Mouse (Mus musculus): ENCODE results near the gene Clasp2. TPM values are rescaled to one million over a fixed set of nuclear protein-coding genes. Genes with fewer than 3 reads are reported as not detected.

Gene Clasp2
- polyA plus RNA-seq, 1 experiment = 50.5 TPM

DNA sequence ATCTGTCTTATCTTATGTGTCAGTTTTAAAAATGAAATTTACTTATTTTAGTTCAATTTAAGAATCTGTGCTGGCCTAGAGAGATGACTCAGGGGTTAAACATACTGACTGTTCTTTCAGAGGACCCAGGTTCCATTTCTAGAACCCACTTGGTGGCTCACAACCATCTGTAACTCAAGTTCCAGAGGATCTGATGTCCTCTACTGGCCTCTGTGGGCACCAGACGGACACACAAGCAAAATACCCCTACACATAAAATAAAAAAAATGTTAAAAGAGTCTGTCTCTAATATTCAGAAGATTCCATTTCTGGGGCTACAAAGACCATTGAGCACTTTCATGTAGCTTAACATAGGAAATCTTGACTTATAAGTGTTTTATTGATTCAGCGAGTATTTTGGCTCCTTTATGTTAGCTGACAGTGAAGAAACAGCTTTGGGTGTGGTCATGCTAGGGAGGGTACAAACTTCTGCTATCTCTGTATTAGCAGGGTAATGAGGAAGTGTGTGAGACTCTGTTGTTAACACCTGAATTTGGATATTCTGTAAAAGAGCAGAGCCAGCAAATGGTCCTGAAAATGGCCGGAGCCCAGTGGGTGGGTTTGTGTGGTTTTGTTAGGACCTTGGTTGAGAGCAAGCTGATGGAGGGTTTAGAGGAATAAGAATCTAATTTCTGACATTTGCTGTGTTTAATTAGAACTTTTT is 200.0 kb downstream of the Clasp2 start:
- TF ChIP-seq CTCF (IDR thresholded peaks at IDR 0.05; ENCODE audit: low read depth, low read length) = no peak
- TF ChIP-seq POLR2A (IDR thresholded peaks at IDR 0.05; ENCODE audit: borderline replicate concordance, low read depth, low read length) = no peak
- H3K27ac ChIP-seq (ENCODE audit: insufficient read depth, low read depth, low read length) = no peak overlapping the region
- H3K4me3 ChIP-seq (ENCODE audit: insufficient read depth, low read length) = no peak overlapping the region
- peaks cover 13% of the 10 kb centered on the region for H3K4me1 ChIP-seq (ENCODE audit: control insufficient read depth, insufficient read depth, low read length)

DNA sequence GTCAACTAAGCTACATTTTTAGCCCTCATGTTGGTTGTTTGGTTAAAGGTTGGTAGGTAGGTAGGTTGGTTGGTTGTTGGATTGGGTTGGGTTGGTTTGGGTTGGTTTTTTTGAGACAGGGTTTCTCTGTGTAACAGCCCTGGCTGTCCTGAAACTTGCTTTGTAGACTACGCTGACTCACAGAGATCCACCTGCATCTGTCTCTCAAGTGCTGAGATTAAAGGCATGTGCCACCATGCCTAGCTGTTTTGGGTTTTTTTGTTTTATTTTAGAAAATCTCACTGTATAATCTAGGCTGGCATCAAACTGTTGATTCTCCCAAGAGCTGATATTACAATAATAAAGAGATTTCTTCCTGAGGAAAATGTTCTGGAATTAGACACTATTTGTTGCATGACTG is 202.1 kb downstream of the Clasp2 start:
- peaks cover 12% of the 10 kb centered on the region for H3K4me1 ChIP-seq (ENCODE audit: control insufficient read depth, insufficient read depth, low read length)

DNA sequence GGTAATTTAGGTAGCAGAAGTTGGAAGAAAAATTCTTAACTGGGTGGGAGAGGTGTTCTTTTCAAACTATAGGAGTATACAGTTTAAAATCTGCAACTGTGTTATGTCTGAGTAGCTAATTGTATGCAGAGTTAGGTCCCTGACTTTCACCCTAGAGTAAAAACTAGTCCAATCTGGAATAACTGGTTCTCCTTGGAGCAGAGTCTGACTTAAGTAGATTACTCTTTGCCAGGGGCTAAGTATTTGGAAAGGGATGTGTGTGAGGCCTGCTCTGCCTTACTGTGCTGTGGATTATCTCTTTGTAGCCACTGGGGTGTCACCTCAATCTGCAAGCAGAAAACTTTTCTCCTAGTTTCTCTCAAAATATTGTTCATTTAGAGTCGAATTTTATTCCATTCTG is 205.9 kb downstream of the Clasp2 start:
- no peaks in the 10 kb centered on the region for H3K4me1 ChIP-seq (ENCODE audit: control insufficient read depth, insufficient read depth, low read length)
- TF ChIP-seq POLR2A (IDR thresholded peaks at IDR 0.05; ENCODE audit: borderline replicate concordance, low read depth, low read length) (no peak), CTCF (IDR thresholded peaks at IDR 0.05; ENCODE audit: low read depth, low read length) (no peak)
- no peak overlapping the region for H3K4me3 ChIP-seq (ENCODE audit: insufficient read depth, low read length)
- no peak overlapping the region for H3K27ac ChIP-seq (ENCODE audit: insufficient read depth, low read depth, low read length)

More for the DNA sequence above, 202.1 kb downstream of the Clasp2 start:
- H3K4me3 ChIP-seq (ENCODE audit: insufficient read depth, low read length) = no peak overlapping the region
- H3K27ac ChIP-seq (ENCODE audit: insufficient read depth, low read depth, low read length) = no peak overlapping the region
- TF ChIP-seq CTCF (IDR thresholded peaks at IDR 0.05; ENCODE audit: low read depth, low read length) (no peak), POLR2A (IDR thresholded peaks at IDR 0.05; ENCODE audit: borderline replicate concordance, low read depth, low read length) (no peak)

DNA sequence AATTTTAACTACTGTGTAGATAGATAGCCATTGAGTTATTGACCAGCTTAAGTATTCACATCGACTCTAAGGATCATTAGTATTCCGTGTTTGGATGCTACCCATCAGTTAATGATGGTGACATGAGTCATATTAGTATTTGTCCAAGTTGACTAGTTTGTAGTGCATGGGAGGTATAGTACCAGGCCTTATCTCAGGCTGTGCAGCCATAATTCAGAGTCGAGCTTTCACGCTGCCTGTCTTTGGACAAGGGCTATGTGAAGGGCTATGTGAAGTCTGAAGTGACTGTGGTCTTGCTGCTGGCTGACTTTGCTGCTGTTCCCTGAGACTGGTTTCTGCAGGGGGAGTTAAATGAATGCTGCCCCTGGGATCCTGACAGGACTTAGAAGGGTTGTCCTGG is 216.5 kb downstream of the Clasp2 start:
- Histone ChIP-seq H3K4me3 (ENCODE audit: insufficient read depth, low read length) (no peak overlapping the region), H3K4me1 (ENCODE audit: control insufficient read depth, insufficient read depth, low read length) (peaks cover 5% of the 10 kb centered on the region; the same call in 1 of the 2 replicates), H3K27ac (ENCODE audit: insufficient read depth, low read depth, low read length) (no peak overlapping the region)
- TF ChIP-seq POLR2A (IDR thresholded peaks at IDR 0.05; ENCODE audit: borderline replicate concordance, low read depth, low read length) (no peak), CTCF (IDR thresholded peaks at IDR 0.05; ENCODE audit: low read depth, low read length) (no peak)

DNA sequence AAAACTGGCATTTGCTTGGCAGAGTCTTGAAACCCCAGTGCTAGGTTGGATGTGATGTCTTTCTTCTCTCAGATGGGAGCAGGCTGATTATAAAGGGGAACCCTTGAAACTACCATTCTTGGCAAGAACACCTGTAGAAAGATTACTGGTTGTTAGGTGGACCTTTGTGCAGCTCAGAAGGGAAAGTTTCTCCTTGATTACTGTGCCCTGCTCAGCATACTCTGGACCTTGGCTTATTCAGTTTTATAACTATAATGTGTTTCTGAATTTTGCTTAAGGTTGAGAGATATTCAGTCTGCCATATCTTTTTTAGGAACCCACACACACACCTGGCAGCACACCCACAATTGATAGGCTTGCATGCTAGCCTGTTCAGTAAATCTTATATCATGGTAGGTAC is 222.4 kb downstream of the Clasp2 start:
- Histone ChIP-seq H3K27ac (ENCODE audit: insufficient read depth, low read depth, low read length) (no peak overlapping the region), H3K4me3 (ENCODE audit: insufficient read depth, low read length) (no peak overlapping the region), H3K4me1 (ENCODE audit: control insufficient read depth, insufficient read depth, low read length) (no peaks in the 10 kb centered on the region)
- TF ChIP-seq CTCF (IDR thresholded peaks at IDR 0.05; ENCODE audit: low read depth, low read length) (no peak), POLR2A (IDR thresholded peaks at IDR 0.05; ENCODE audit: borderline replicate concordance, low read depth, low read length) (no peak)

DNA sequence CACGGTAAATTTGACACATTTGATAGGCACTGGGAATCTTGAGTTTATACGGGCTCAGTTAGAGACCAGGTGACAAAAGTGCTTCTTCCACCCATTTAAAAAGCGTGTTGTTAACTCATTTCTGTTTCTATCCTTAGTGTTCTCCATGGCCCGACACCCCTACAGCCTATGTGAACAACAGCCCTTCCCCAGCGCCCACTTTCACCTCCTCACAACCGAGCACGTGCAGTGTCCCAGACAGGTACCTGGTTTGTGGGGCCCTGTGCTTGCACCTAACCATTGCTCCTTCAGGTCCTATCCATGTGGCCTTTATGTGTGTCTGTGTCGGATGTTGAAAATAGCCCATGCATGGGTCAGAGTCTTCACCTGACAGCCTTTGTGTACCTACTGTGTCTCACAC is 223.1 kb downstream of the Clasp2 start:
- TF ChIP-seq POLR2A (IDR thresholded peaks at IDR 0.05; ENCODE audit: borderline replicate concordance, low read depth, low read length) (no peak), CTCF (IDR thresholded peaks at IDR 0.05; ENCODE audit: low read depth, low read length) (no peak)

DNA sequence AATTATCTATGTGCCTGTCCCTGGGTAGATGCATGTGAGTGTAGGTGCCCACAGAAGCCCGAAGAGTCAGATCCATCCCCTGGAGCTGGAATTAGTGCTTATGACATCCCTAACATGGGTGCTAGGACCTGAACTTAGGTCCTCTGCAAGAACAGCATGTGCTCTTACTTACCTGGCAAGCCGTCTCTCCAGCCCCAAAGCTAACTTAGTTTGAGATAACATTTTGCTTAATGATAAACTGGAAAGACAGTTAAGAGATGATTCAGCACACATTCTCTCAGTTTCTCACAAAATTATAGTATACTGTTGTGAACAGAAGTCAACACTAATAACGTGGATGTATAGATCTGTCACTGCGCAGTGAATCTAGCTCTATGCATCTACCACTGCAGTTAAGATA is 225.6 kb downstream of the Clasp2 start:
- Histone ChIP-seq H3K4me3 (ENCODE audit: insufficient read depth, low read length) (no peak overlapping the region), H3K27ac (ENCODE audit: insufficient read depth, low read depth, low read length) (no peak overlapping the region), H3K4me1 (ENCODE audit: control insufficient read depth, insufficient read depth, low read length) (no peaks in the 10 kb centered on the region)
- TF ChIP-seq POLR2A (IDR thresholded peaks at IDR 0.05; ENCODE audit: borderline replicate concordance, low read depth, low read length) (no peak), CTCF (IDR thresholded peaks at IDR 0.05; ENCODE audit: low read depth, low read length) (no peak)

More for the DNA sequence above, 223.1 kb downstream of the Clasp2 start:
- Histone ChIP-seq H3K4me3 (ENCODE audit: insufficient read depth, low read length) (no peak overlapping the region), H3K27ac (ENCODE audit: insufficient read depth, low read depth, low read length) (no peak overlapping the region), H3K4me1 (ENCODE audit: control insufficient read depth, insufficient read depth, low read length) (no peaks in the 10 kb centered on the region)

DNA sequence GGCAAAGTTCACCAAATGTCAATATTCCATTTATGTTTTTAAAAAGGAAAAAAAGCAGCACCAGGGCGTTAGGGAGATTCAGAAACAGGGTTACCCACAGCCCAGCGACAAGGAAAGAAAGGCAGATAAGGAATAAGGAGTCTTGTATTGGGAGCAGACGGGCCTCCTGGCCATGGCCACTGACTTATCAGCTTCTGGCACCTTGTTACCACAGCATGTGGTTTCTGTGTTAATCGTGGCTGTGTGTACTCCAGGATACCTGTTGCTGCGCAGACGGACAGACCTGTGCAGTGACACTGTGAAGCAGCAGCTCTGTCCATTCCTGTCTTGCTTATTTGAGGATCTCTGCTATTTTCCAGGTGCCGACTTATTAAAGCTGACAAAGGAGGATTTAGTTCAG is 227.7 kb downstream of the Clasp2 start:
- no peak for TF ChIP-seq POLR2A (IDR thresholded peaks at IDR 0.05; ENCODE audit: borderline replicate concordance, low read depth, low read length)
- TF ChIP-seq CTCF (IDR thresholded peaks at IDR 0.05; ENCODE audit: low read depth, low read length) = no peak
- H3K27ac ChIP-seq (ENCODE audit: insufficient read depth, low read depth, low read length) = no peak overlapping the region
- no peaks in the 10 kb centered on the region for H3K4me1 ChIP-seq (ENCODE audit: control insufficient read depth, insufficient read depth, low read length)
- H3K4me3 ChIP-seq (ENCODE audit: insufficient read depth, low read length) = no peak overlapping the region

Other genes with a start within 250 kb of the Clasp2 start
- 154 and 162 TPM in 2 replicates for gene Pdcd6ip, start 33.2 kb upstream of the Clasp2 start, polyA plus RNA-seq (2012; ENCODE audit: insufficient read depth, insufficient read length, missing spikeins)
- gene Ubp1, start 189.5 kb downstream of the Clasp2 start, polyA plus RNA-seq (2012; ENCODE audit: insufficient read depth, insufficient read length, missing spikeins) = 73.3 and 84.1 TPM in 2 replicates

All from bone marrow macrophage, adult 2 months (primary cell).